Mouse (Mus musculus) forebrain, embryonic 12.5 days (tissue): ENCODE measurements around the gene Gm10772. TPM values are rescaled to one million over a fixed set of nuclear protein-coding genes. Genes with fewer than 3 reads are reported as not detected.
"Not testable (repeated sequence)": the region's sequence is repeated elsewhere in the genome, so short reads cannot be mapped to it uniquely, and the experiment has no call there.

ENCODE experiments used
- ATAC-seq: fragments of 200-750 bp; cut with Nextera tagmentation; 2 replicates; pipeline ENCODE4 v1.8.0; 2017; ENCODE audit warnings: moderate TSS enrichment; ENCODE audit not compliant: low FRiP score
- H3K27ac ChIP-seq: fragments of 300-500 bp; sonication (generic); 2 replicates; pipeline ENCODE4 v1.5.1; 2016; ENCODE audit warnings: mild to moderate bottlenecking
- H3K27me3 ChIP-seq: fragments of 300-500 bp; sonication (generic); 2 replicates; pipeline ENCODE4 v1.6.1; 2016; ENCODE audit warnings: mild to moderate bottlenecking
- H3K36me3 ChIP-seq: fragments of 300-500 bp; sonication (generic); replicated peaks from 2 replicates; pipeline ENCODE4 v1.6.1; 2016; ENCODE audit warnings: mild to moderate bottlenecking
- H3K4me1 ChIP-seq: fragments of 300-500 bp; sonication (generic); 2 replicates; pipeline ENCODE4 v1.6.1; 2016
- H3K4me2 ChIP-seq: fragments of 300-500 bp; sonication (generic); 2 replicates; pipeline ENCODE4 v1.6.1; 2016; ENCODE audit warnings: mild to moderate bottlenecking, moderate library complexity
- H3K4me3 ChIP-seq: fragments of 300-500 bp; sonication (generic); replicated peaks from 2 replicates; pipeline ENCODE4 v1.5.1; 2016; ENCODE audit warnings: mild to moderate bottlenecking
- H3K9ac ChIP-seq: fragments of 300-500 bp; sonication (generic); 2 replicates; pipeline ENCODE4 v1.6.1; 2016; ENCODE audit warnings: mild to moderate bottlenecking
- H3K9me3 ChIP-seq: fragments of 300-500 bp; sonication (generic); 2 replicates; pipeline ENCODE4 v1.6.1; 2016
- WGBS: fragments of 180-500 bp; shearing (Covaris S2); methylation state at CpG from one replicate; pipeline ENCODE4 v1.1.7; 2016; 5-methylcytosine and 5-hydroxymethylcytosine counted together
- polyA plus RNA-seq: library from polyadenylated mRNA; unstranded; fragments of >200 nt; fragmentation: Nextera tagmentation; extraction: Ambion mirVana; gene quantifications from 2 replicates; pipeline ENCODE4 v1.2.1, GENCODE M21; 2016

The Gm10772 gene
- polyA plus RNA-seq = not detected in 2 replicates

GRCm38 (mm10) chr13:66227473-66227872 is at the start of gene Gm10772:
TSS of gene Gm10772 (minus strand) at chr13:66227573.
- H3K27ac ChIP-seq, H3K4me3 ChIP-seq, H3K4me2 ChIP-seq, H3K9me3 ChIP-seq, H3K27me3 ChIP-seq, ATAC-seq, H3K9ac ChIP-seq, H3K36me3 ChIP-seq, H3K4me1 ChIP-seq: not testable (repeated sequence)
- WGBS = 83% methylated on average over 2 of the region's 3 CpGs

- no CpG with 5 or more reads among the region's 1 CpGs for WGBS
Measured at GRCm38 (mm10) chr13:66263914-66264313, 36.5 kb upstream of the Gm10772 start.

GRCm38 (mm10) chr13:66263141-66263540 is 35.8 kb upstream of the Gm10772 start:
- H3K36me3 ChIP-seq, H3K9ac ChIP-seq, H3K4me1 ChIP-seq, H3K27ac ChIP-seq, H3K4me3 ChIP-seq, H3K9me3 ChIP-seq, H3K27me3 ChIP-seq, H3K4me2 ChIP-seq, ATAC-seq: not testable (repeated sequence)
- 91% methylated on average over 4 of the region's 7 CpGs for WGBS

More at GRCm38 (mm10) chr13:66263914-66264313, 36.5 kb upstream of the Gm10772 start:
- not testable (repeated sequence) for H3K9me3 ChIP-seq, H3K27ac ChIP-seq, H3K4me3 ChIP-seq, H3K36me3 ChIP-seq, H3K4me2 ChIP-seq, H3K4me1 ChIP-seq, ATAC-seq, H3K9ac ChIP-seq, H3K27me3 ChIP-seq

- H3K36me3 ChIP-seq = no peaks in the 10 kb centered on the region
- ATAC-seq = no peak
Measured at GRCm38 (mm10) chr13:66214349-66214748, 13.0 kb downstream of the Gm10772 start.

GRCm38 (mm10) chr13:66213811-66214210 is 13.6 kb downstream of the Gm10772 start:
- WGBS = no CpG with 5 or more reads among the region's 1 CpGs
- not testable (repeated sequence) for H3K9me3 ChIP-seq, ATAC-seq, H3K4me3 ChIP-seq, H3K27me3 ChIP-seq, H3K27ac ChIP-seq, H3K9ac ChIP-seq, H3K4me1 ChIP-seq, H3K4me2 ChIP-seq, H3K36me3 ChIP-seq

More at GRCm38 (mm10) chr13:66214349-66214748, 13.0 kb downstream of the Gm10772 start:
- H3K27me3 ChIP-seq = no peaks in the 10 kb centered on the region
- H3K27ac ChIP-seq = no peak overlapping the region
- WGBS = no CpG with 5 or more reads among the region's 11 CpGs
- H3K4me2 ChIP-seq = no peak overlapping the region
- H3K9me3 ChIP-seq = no peaks in the 10 kb centered on the region
- no peak overlapping the region for H3K4me3 ChIP-seq
- H3K4me1 ChIP-seq = no peaks in the 10 kb centered on the region
- H3K9ac ChIP-seq = no peak overlapping the region

GRCm38 (mm10) chr13:66179172-66179571 is 48.2 kb downstream of the Gm10772 start:
- not testable (repeated sequence) for H3K36me3 ChIP-seq, H3K4me1 ChIP-seq, H3K4me3 ChIP-seq, H3K9ac ChIP-seq, H3K27me3 ChIP-seq, H3K27ac ChIP-seq, H3K4me2 ChIP-seq, ATAC-seq, H3K9me3 ChIP-seq
- 94% methylated on average over 4 of the region's 12 CpGs for WGBS

Other genes with a start within 250 kb of the Gm10772 start
- gene Gm10324, start 108.0 kb downstream of the Gm10772 start, polyA plus RNA-seq = not detected in 2 replicates
- not detected in 2 replicates for gene 2410141K09Rik, start 213.5 kb upstream of the Gm10772 start, polyA plus RNA-seq